Mouse (Mus musculus) limb, embryonic 12.5 days (tissue): ENCODE results near the gene Ceacam19. TPM values are rescaled to one million over a fixed set of nuclear protein-coding genes. Genes with fewer than 3 reads are reported as not detected.
A peak's percentile ranks its signal among the peaks of the same experiment; 100 is the strongest.
"Not testable (repeated sequence)": the region's sequence is repeated elsewhere in the genome, so short reads cannot be mapped to it uniquely, and the experiment has no call there.

Experiments used
- ATAC-seq: fragments of 200-750 bp; cut with Nextera tagmentation; 2 replicates; pipeline ENCODE4 v1.8.0; 2017; ENCODE audit warnings: low read depth, moderate TSS enrichment; ENCODE audit not compliant: insufficient number of reproducible peaks, insufficient read depth, low FRiP score, low TSS enrichment
- H3K27ac ChIP-seq: fragments of 300-500 bp; sonication (generic); 2 replicates; pipeline ENCODE4 v1.5.1; 2016; ENCODE audit warnings: mild to moderate bottlenecking, moderate library complexity
- H3K27me3 ChIP-seq: fragments of 300-500 bp; sonication (generic); 2 replicates; pipeline ENCODE4 v1.6.1; 2016; ENCODE audit warnings: mild to moderate bottlenecking, moderate library complexity
- H3K36me3 ChIP-seq: fragments of 300-500 bp; sonication (generic); 2 replicates; pipeline ENCODE4 v1.6.1; 2016; ENCODE audit warnings: mild to moderate bottlenecking, moderate library complexity
- H3K4me1 ChIP-seq: fragments of 300-500 bp; sonication (generic); replicated peaks from 2 replicates; pipeline ENCODE4 v1.6.1; 2016
- H3K4me2 ChIP-seq: fragments of 300-500 bp; sonication (generic); 2 replicates; pipeline ENCODE4 v1.6.1; 2016; ENCODE audit warnings: mild to moderate bottlenecking, moderate library complexity
- H3K4me3 ChIP-seq: fragments of 300-500 bp; sonication (generic); replicated peaks from 2 replicates; pipeline ENCODE4 v1.5.1; 2016; ENCODE audit warnings: mild to moderate bottlenecking
- H3K9ac ChIP-seq: fragments of 300-500 bp; sonication (generic); replicated peaks from 2 replicates; pipeline ENCODE4 v1.6.1; 2016; ENCODE audit warnings: mild to moderate bottlenecking, moderate library complexity
- H3K9me3 ChIP-seq: fragments of 300-500 bp; sonication (generic); 2 replicates; pipeline ENCODE4 v1.6.1; 2016; ENCODE audit warnings: mild to moderate bottlenecking, moderate library complexity
- WGBS: fragments of 180-500 bp; shearing (Covaris S2); methylation state at CpG from one replicate; pipeline ENCODE4 v1.1.7; 2016; 5-methylcytosine and 5-hydroxymethylcytosine counted together
- polyA plus RNA-seq: library from polyadenylated mRNA; unstranded; fragments of >200 nt; fragmentation: Nextera tagmentation; extraction: Ambion mirVana; gene quantifications from 2 replicates; pipeline ENCODE4 v1.2.1, GENCODE M21; 2016

The Ceacam19 gene
- not detected in 2 replicates for polyA plus RNA-seq

- H3K4me2 ChIP-seq, result no peak within 1 kb of the TSS
- H3K9me3 ChIP-seq, result 0 out of 2 replicates have a peak, but pooled peaks cover 11% of the 10 kb centered on the region
- H3K27ac ChIP-seq, result no peak within 1 kb of the TSS
- H3K4me1 ChIP-seq, result no peaks in the 10 kb centered on the region
- no peak within 1 kb of the TSS for H3K9ac ChIP-seq
- no peaks in the 10 kb centered on the region for H3K36me3 ChIP-seq
- no peaks in the 10 kb centered on the region for H3K27me3 ChIP-seq
- no peak within 1 kb of the TSS for H3K4me3 ChIP-seq
- WGBS, result 67% methylated on average over 7 of the region's 7 CpGs
- ATAC-seq, result no peak
Observed at GRCm38 (mm10) chr7:19887849-19888248, at the start of gene Ceacam19. TSS of gene Ceacam19 (minus strand) at chr7:19887965.

DNA sequence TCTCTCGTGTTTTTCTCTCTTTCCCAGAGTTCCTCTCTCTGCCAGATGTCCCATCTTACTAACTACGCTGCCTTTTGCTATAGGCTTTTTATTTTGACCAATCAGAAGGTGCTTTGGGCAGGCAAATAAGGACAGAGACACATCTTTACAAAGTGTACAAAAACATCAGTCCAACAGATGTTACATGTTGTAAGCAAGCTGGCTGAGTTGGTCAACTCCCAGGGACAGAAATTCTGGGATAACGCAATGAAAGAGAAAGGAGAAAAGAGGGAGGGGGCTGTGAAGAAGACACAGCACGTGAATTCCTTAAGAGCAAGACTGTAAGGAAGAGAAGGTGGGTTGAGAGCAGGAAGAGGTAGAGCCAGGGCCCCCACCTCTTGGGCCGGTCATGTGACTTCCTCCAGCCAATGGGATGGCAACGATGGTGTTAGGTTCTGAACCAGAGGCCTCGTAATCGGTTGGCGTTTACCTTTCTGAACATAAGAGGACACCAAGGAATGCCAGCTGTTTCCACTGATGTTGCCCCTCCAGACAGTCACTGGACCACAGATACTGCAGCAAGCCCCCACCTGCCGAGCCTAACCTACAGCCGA lies 49.6 kb upstream of the Ceacam19 start:
- peaks cover 7% of the 10 kb centered on the region for H3K27me3 ChIP-seq
- no peak overlapping the region for H3K4me2 ChIP-seq
- no peaks in the 10 kb centered on the region for H3K36me3 ChIP-seq
- ATAC-seq, result no peak
- no peak overlapping the region for H3K27ac ChIP-seq
- WGBS, result 78% methylated on average over 11 of the region's 11 CpGs
- H3K4me3 ChIP-seq, result no peak overlapping the region
- peaks cover 5% of the 10 kb centered on the region for H3K4me1 ChIP-seq
- H3K9me3 ChIP-seq, result no peaks in the 10 kb centered on the region
- no peak overlapping the region for H3K9ac ChIP-seq

GRCm38 (mm10) chr7:19935961-19936360 lies 48.2 kb upstream of the Ceacam19 start:
- Histone ChIP-seq H3K4me2 (no peak overlapping the region), H3K9ac (no peak overlapping the region), H3K36me3 (no peaks in the 10 kb centered on the region), H3K4me1 (peaks cover 5% of the 10 kb centered on the region), H3K27ac (no peak overlapping the region), H3K27me3 (peaks cover 18% of the 10 kb centered on the region), H3K4me3 (no peak overlapping the region), H3K9me3 (no peaks in the 10 kb centered on the region)
- no peak for ATAC-seq
- WGBS, result 82% methylated on average over 6 of the region's 6 CpGs

GRCm38 (mm10) chr7:19935171-19935751 lies 47.5 kb upstream of the Ceacam19 start:
- Histone ChIP-seq H3K4me1 (peaks cover 5% of the 10 kb centered on the region), H3K4me2 (no peak overlapping the region), H3K27ac (no peak overlapping the region), H3K9ac (no peak overlapping the region), H3K4me3 (no peak overlapping the region), H3K27me3 (peaks cover 18% of the 10 kb centered on the region), H3K9me3 (no peaks in the 10 kb centered on the region), H3K36me3 (no peaks in the 10 kb centered on the region)
- no peak for ATAC-seq
- WGBS, result 76% methylated on average over 20 of the region's 20 CpGs

- no peaks in the 10 kb centered on the region for H3K9me3 ChIP-seq
- H3K4me3 ChIP-seq, result no peak overlapping the region
- 25% methylated on average over 20 of the region's 21 CpGs for WGBS
- H3K4me1 ChIP-seq, result peaks cover 5% of the 10 kb centered on the region; the same call in 1 of the 2 replicates
- peaks cover 18% of the 10 kb centered on the region for H3K27me3 ChIP-seq
- H3K9ac ChIP-seq, result no peak overlapping the region
- ATAC-seq, result 0 out of 2 replicates have a peak, but pooled peaks have one; percentile 14
- no peaks in the 10 kb centered on the region for H3K36me3 ChIP-seq
- H3K4me2 ChIP-seq, result peak overlapping the region; percentile 23
- no peak overlapping the region for H3K27ac ChIP-seq
Observed at GRCm38 (mm10) chr7:19932877-19933809, 45.4 kb upstream of the Ceacam19 start.

- no peak overlapping the region for H3K27ac ChIP-seq
- H3K4me3 ChIP-seq, result no peak overlapping the region
- peaks cover 18% of the 10 kb centered on the region for H3K27me3 ChIP-seq
- H3K36me3 ChIP-seq, result no peaks in the 10 kb centered on the region
- peak overlapping the region; percentile 23; the same call in 1 of the 2 replicates for H3K4me2 ChIP-seq
- no peaks in the 10 kb centered on the region for H3K9me3 ChIP-seq
- H3K4me1 ChIP-seq, result peaks cover 5% of the 10 kb centered on the region; the same call in 1 of the 2 replicates
- 22% methylated on average over 13 of the region's 13 CpGs for WGBS
- no peak for ATAC-seq
- no peak overlapping the region for H3K9ac ChIP-seq
Observed at GRCm38 (mm10) chr7:19932133-19932876, 44.5 kb upstream of the Ceacam19 start.

- not testable (repeated sequence) for ATAC-seq, H3K36me3 ChIP-seq, H3K4me3 ChIP-seq
Observed at GRCm38 (mm10) chr7:19930481-19930880, 42.7 kb upstream of the Ceacam19 start.

GRCm38 (mm10) chr7:19928486-19928885 lies 40.7 kb upstream of the Ceacam19 start:
- Histone ChIP-seq H3K27ac (no peak overlapping the region), H3K36me3 (no peaks in the 10 kb centered on the region), H3K4me1 (peaks cover 9% of the 10 kb centered on the region), H3K4me2 (no peak overlapping the region), H3K4me3 (no peak overlapping the region), H3K9ac (no peak overlapping the region), H3K27me3 (peaks cover 18% of the 10 kb centered on the region), H3K9me3 (no peaks in the 10 kb centered on the region)
- 68% methylated on average over 5 of the region's 5 CpGs for WGBS
- ATAC-seq, result no peak

More at GRCm38 (mm10) chr7:19930481-19930880, 42.7 kb upstream of the Ceacam19 start:
- not testable (repeated sequence) for H3K4me2 ChIP-seq, H3K9ac ChIP-seq, H3K27ac ChIP-seq, H3K4me1 ChIP-seq, H3K9me3 ChIP-seq
- H3K27me3 ChIP-seq, result peaks cover 18% of the 10 kb centered on the region
- WGBS, result 79% methylated on average over 6 of the region's 6 CpGs

GRCm38 (mm10) chr7:19926849-19927480 lies 39.2 kb upstream of the Ceacam19 start:
- Histone ChIP-seq H3K27me3 (peaks cover 8% of the 10 kb centered on the region), H3K9ac (no peak overlapping the region), H3K4me1 (peaks cover 5% of the 10 kb centered on the region; the same call in 1 of the 2 replicates), H3K4me3 (no peak overlapping the region), H3K27ac (no peak overlapping the region), H3K4me2 (no peak overlapping the region), H3K36me3 (no peaks in the 10 kb centered on the region), H3K9me3 (no peaks in the 10 kb centered on the region)
- ATAC-seq, result no peak
- 69% methylated on average over 2 of the region's 2 CpGs for WGBS

GRCm38 (mm10) chr7:19925376-19925775 lies 37.6 kb upstream of the Ceacam19 start:
- Histone ChIP-seq H3K27me3 (no peaks in the 10 kb centered on the region; the same call in 1 of the 2 replicates), H3K4me3 (no peak overlapping the region), H3K36me3 (no peaks in the 10 kb centered on the region), H3K27ac (no peak overlapping the region), H3K4me2 (no peak overlapping the region), H3K9me3 (no peaks in the 10 kb centered on the region), H3K4me1 (peaks cover 5% of the 10 kb centered on the region; the same call in 1 of the 2 replicates), H3K9ac (no peak overlapping the region)
- WGBS, result 92% methylated on average over 1 of the region's 1 CpGs
- ATAC-seq, result no peak
